Mouse (Mus musculus) liver, embryonic 12.5 days (tissue): ENCODE results near the gene Ccne1. TPM values are rescaled to one million over a fixed set of nuclear protein-coding genes. Genes with fewer than 3 reads are reported as not detected.
A peak's percentile ranks its signal among the peaks of the same experiment; 100 is the strongest.

Source experiments
- ATAC-seq: fragments of 200-750 bp; cut with Nextera tagmentation; 2 replicates; pipeline ENCODE4 v1.8.0; 2017; ENCODE audit warnings: moderate number of reproducible peaks, mild to moderate bottlenecking, moderate library complexity
- H3K27ac ChIP-seq: fragments of 300-500 bp; sonication (generic); 2 replicates; pipeline ENCODE4 v1.5.1; 2016; ENCODE audit warnings: mild to moderate bottlenecking
- H3K27me3 ChIP-seq: fragments of 300-500 bp; sonication (generic); replicated peaks from 2 replicates; pipeline ENCODE4 v1.6.1; 2016; ENCODE audit warnings: mild to moderate bottlenecking, moderate library complexity
- H3K36me3 ChIP-seq: fragments of 300-500 bp; sonication (generic); 2 replicates; pipeline ENCODE4 v1.6.1; 2016; ENCODE audit warnings: mild to moderate bottlenecking, moderate library complexity
- H3K4me1 ChIP-seq: fragments of 300-500 bp; sonication (generic); 2 replicates; pipeline ENCODE4 v1.6.1; 2016
- H3K4me2 ChIP-seq: fragments of 300-500 bp; sonication (generic); 2 replicates; pipeline ENCODE4 v1.6.1; 2016; ENCODE audit warnings: mild to moderate bottlenecking, moderate library complexity
- H3K4me3 ChIP-seq: fragments of 300-500 bp; sonication (generic); 2 replicates; pipeline ENCODE4 v1.5.1; 2016; ENCODE audit warnings: mild to moderate bottlenecking, moderate library complexity
- H3K9ac ChIP-seq: fragments of 300-500 bp; sonication (generic); 2 replicates; pipeline ENCODE4 v1.6.1; 2016; ENCODE audit warnings: mild to moderate bottlenecking, moderate library complexity
- H3K9me3 ChIP-seq: fragments of 300-500 bp; sonication (generic); replicated peaks from 2 replicates; pipeline ENCODE4 v1.6.1; 2016; ENCODE audit warnings: mild to moderate bottlenecking, moderate library complexity
- WGBS: fragments of 180-500 bp; shearing (Covaris S2); methylation state at CpG from one replicate; pipeline ENCODE4 v1.1.7; 2016; ENCODE audit not compliant: insufficient replicate concordance; 5-methylcytosine and 5-hydroxymethylcytosine counted together
- polyA plus RNA-seq: library from polyadenylated mRNA; unstranded; fragments of >200 nt; fragmentation: Nextera tagmentation; extraction: Ambion mirVana; gene quantifications from 2 replicates; pipeline ENCODE4 v1.2.1, GENCODE M21; 2016

The Ccne1 gene
- polyA plus RNA-seq, 1 experiment from 2014 or later: 150 TPM

GRCm38 (mm10) chr7:38073782-38074181 is 33.6 kb downstream of the Ccne1 start:
- ATAC-seq: peak; percentile 47
- 21% methylated on average over 3 of the region's 3 CpGs for WGBS
- no peak overlapping the region for H3K4me2 ChIP-seq
- H3K4me1 ChIP-seq: 0 out of 2 replicates have a peak, but pooled peaks cover 2% of the 10 kb centered on the region
- peaks cover 37% of the 10 kb centered on the region for H3K27me3 ChIP-seq
- no peaks in the 10 kb centered on the region for H3K9me3 ChIP-seq
- H3K4me3 ChIP-seq: no peak overlapping the region
- H3K27ac ChIP-seq: no peak overlapping the region
- no peaks in the 10 kb centered on the region for H3K36me3 ChIP-seq
- no peak overlapping the region for H3K9ac ChIP-seq

- ATAC-seq: no peak
- Histone ChIP-seq H3K27ac (no peak overlapping the region), H3K4me1 (0 out of 2 replicates have a peak, but pooled peaks cover 2% of the 10 kb centered on the region), H3K36me3 (no peaks in the 10 kb centered on the region), H3K4me2 (no peak overlapping the region), H3K9me3 (no peaks in the 10 kb centered on the region), H3K4me3 (no peak overlapping the region), H3K9ac (no peak overlapping the region), H3K27me3 (peaks cover 40% of the 10 kb centered on the region)
- 51% methylated on average over 5 of the region's 5 CpGs for WGBS
Measured at GRCm38 (mm10) chr7:38071065-38071464, 36.3 kb downstream of the Ccne1 start.

GRCm38 (mm10) chr7:38070663-38071062 is 36.7 kb downstream of the Ccne1 start:
- 0 out of 2 replicates have a peak, but pooled peaks cover 2% of the 10 kb centered on the region for H3K4me1 ChIP-seq
- 20% methylated on average over 2 of the region's 2 CpGs for WGBS

GRCm38 (mm10) chr7:38064431-38064830 is 42.9 kb downstream of the Ccne1 start:
- 25% methylated on average over 4 of the region's 4 CpGs for WGBS
- no peak overlapping the region for H3K4me2 ChIP-seq
- no peak overlapping the region for H3K4me3 ChIP-seq
- ATAC-seq: no peak
- H3K4me1 ChIP-seq: peaks cover 11% of the 10 kb centered on the region
- H3K27me3 ChIP-seq: peaks cover 15% of the 10 kb centered on the region
- H3K9me3 ChIP-seq: no peaks in the 10 kb centered on the region
- no peaks in the 10 kb centered on the region for H3K36me3 ChIP-seq
- H3K9ac ChIP-seq: no peak overlapping the region
- no peak overlapping the region for H3K27ac ChIP-seq

More at GRCm38 (mm10) chr7:38070663-38071062, 36.7 kb downstream of the Ccne1 start:
- Histone ChIP-seq H3K36me3 (no peaks in the 10 kb centered on the region), H3K27me3 (peaks cover 38% of the 10 kb centered on the region), H3K4me2 (no peak overlapping the region), H3K9ac (no peak overlapping the region), H3K4me3 (no peak overlapping the region), H3K9me3 (no peaks in the 10 kb centered on the region), H3K27ac (no peak overlapping the region)
- ATAC-seq: no peak

- 2% methylated on average over 57 of the region's 57 CpGs for WGBS
- ATAC-seq: peak; percentile 84
- H3K27me3 ChIP-seq: peaks cover 18% of the 10 kb centered on the region; the same call in 1 of the 2 replicates
- H3K4me3 ChIP-seq: peak overlapping the region; percentile 59
- no peaks in the 10 kb centered on the region for H3K9me3 ChIP-seq
- 0 out of 2 replicates have a peak overlapping the region, but pooled peaks have one; percentile 21 for H3K27ac ChIP-seq
- peak overlapping the region; percentile 90 for H3K4me2 ChIP-seq
- peaks cover 11% of the 10 kb centered on the region for H3K4me1 ChIP-seq
- peak overlapping the region; percentile 67 for H3K9ac ChIP-seq
- H3K36me3 ChIP-seq: no peaks in the 10 kb centered on the region
Measured at GRCm38 (mm10) chr7:38061060-38061970, 46.0 kb downstream of the Ccne1 start.

GRCm38 (mm10) chr7:38059636-38060330 is 47.6 kb downstream of the Ccne1 start:
- no peak for ATAC-seq
- H3K27me3 ChIP-seq: peaks cover 18% of the 10 kb centered on the region; the same call in 1 of the 2 replicates
- H3K27ac ChIP-seq: no peak overlapping the region
- no peaks in the 10 kb centered on the region for H3K36me3 ChIP-seq
- peaks cover 11% of the 10 kb centered on the region for H3K4me1 ChIP-seq
- 53% methylated on average over 8 of the region's 8 CpGs for WGBS
- no peak overlapping the region for H3K9ac ChIP-seq
- H3K4me2 ChIP-seq: no peak overlapping the region
- no peak overlapping the region for H3K4me3 ChIP-seq
- H3K9me3 ChIP-seq: no peaks in the 10 kb centered on the region

- no peaks in the 10 kb centered on the region for H3K9me3 ChIP-seq
- H3K4me3 ChIP-seq: no peak overlapping the region
- no peak overlapping the region for H3K4me2 ChIP-seq
- no peak overlapping the region for H3K27ac ChIP-seq
- ATAC-seq: no peak
- WGBS: 54% methylated on average over 7 of the region's 7 CpGs
- H3K4me1 ChIP-seq: peaks cover 11% of the 10 kb centered on the region
- H3K36me3 ChIP-seq: no peaks in the 10 kb centered on the region
- peaks cover 18% of the 10 kb centered on the region; the same call in 1 of the 2 replicates for H3K27me3 ChIP-seq
- no peak overlapping the region for H3K9ac ChIP-seq
Measured at GRCm38 (mm10) chr7:38059096-38059495, 48.2 kb downstream of the Ccne1 start.

- H3K9ac ChIP-seq: no peak overlapping the region
- no peak for ATAC-seq
- 65% methylated on average over 2 of the region's 2 CpGs for WGBS
- H3K27ac ChIP-seq: no peak overlapping the region
- no peak overlapping the region for H3K4me2 ChIP-seq
- no peak overlapping the region for H3K4me3 ChIP-seq
- peaks cover 5% of the 10 kb centered on the region; the same call in 1 of the 2 replicates for H3K4me1 ChIP-seq
- no peaks in the 10 kb centered on the region for H3K9me3 ChIP-seq
- H3K27me3 ChIP-seq: peaks cover 20% of the 10 kb centered on the region; the same call in 1 of the 2 replicates
- H3K36me3 ChIP-seq: no peaks in the 10 kb centered on the region
Measured at GRCm38 (mm10) chr7:38055996-38056395, 51.3 kb downstream of the Ccne1 start.

GRCm38 (mm10) chr7:38054246-38054645 is 53.1 kb downstream of the Ccne1 start:
- no peak overlapping the region for H3K4me3 ChIP-seq
- no peaks in the 10 kb centered on the region for H3K36me3 ChIP-seq
- no peak for ATAC-seq
- 0 out of 2 replicates have a peak, but pooled peaks cover 2% of the 10 kb centered on the region for H3K4me1 ChIP-seq
- WGBS: 65% methylated on average over 9 of the region's 9 CpGs
- no peak overlapping the region for H3K4me2 ChIP-seq
- no peak overlapping the region for H3K9ac ChIP-seq
- H3K27me3 ChIP-seq: peaks cover 16% of the 10 kb centered on the region; the same call in 1 of the 2 replicates
- H3K9me3 ChIP-seq: no peaks in the 10 kb centered on the region
- H3K27ac ChIP-seq: no peak overlapping the region
